16 mouse cellular contexts compared by ENCODE assay signal in the genomic region with DNA sequence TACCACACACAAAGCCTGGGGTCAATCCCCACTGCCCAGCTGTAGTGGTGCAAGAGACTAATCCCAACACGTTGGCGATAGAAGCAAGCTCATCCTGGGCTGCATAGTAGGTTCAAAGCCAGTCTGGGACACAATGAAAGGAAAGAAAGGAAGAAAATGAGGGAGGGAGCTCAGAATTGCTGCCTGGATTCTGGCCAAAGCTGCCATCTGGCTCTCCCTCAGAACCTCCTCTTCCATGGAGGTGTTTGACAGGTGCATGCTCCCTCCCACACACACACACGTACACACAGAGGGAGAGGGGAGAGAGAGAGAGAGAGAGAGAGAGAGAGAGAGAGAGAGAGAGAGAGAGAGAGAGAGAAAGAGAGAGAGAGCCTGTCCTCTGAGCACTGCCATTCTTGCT. TPM values are rescaled to one million over a fixed set of nuclear protein-coding genes. Genes with fewer than 3 reads are reported as not detected.
DNase-seq lines count a peak whose midpoint lies in the region; ATAC-seq and TF ChIP-seq lines count a peak whose summit lies in the region.
"Had no signal": no experiment of that assay in that cellular context is flagged by ENCODE, and none has a peak within 500 bp of the region (broad histone marks: within the 10 kb centered on the region; RNA-seq: fewer than 3 reads in every experiment).

No protein-coding gene starts in this region.

- H3K9ac ChIP-seq in forebrain, embryonic 13.5 days = no peak overlapping the region
- H3K9ac ChIP-seq in forebrain, postnatal 0 days = no peak overlapping the region
- H3K9ac ChIP-seq in midbrain, embryonic 11.5 days (ENCODE audit: low read length) = no peak overlapping the region
- H3K9ac ChIP-seq in midbrain, postnatal 0 days (replicated peaks; ENCODE audit: low read length, poor library complexity, severe bottlenecking) = no peak overlapping the region
- no peak overlapping the region for H3K9ac ChIP-seq in intestine, embryonic 16.5 days (ENCODE audit: low read depth, low read length)
- H3K9ac ChIP-seq: hindbrain, embryonic 15.5 days; limb, embryonic 12.5 days; midbrain, embryonic 15.5 days had no signal

- no peak for TF ChIP-seq CTCF in forebrain, postnatal 0 days (IDR thresholded peaks at IDR 0.05; ENCODE audit: low read depth)
- TF ChIP-seq CTCF in midbrain, postnatal 0 days (IDR thresholded peaks at IDR 0.05) = no peak

- H3K27me3 ChIP-seq in forebrain, embryonic 13.5 days = no peaks in the 10 kb centered on the region
- no peaks in the 10 kb centered on the region for H3K27me3 ChIP-seq in forebrain, postnatal 0 days (ENCODE audit: insufficient read depth, low read length)
- no peaks in the 10 kb centered on the region for H3K27me3 ChIP-seq in midbrain, embryonic 11.5 days (ENCODE audit: control insufficient read depth, insufficient read depth, low read length)
- no peaks in the 10 kb centered on the region for H3K27me3 ChIP-seq in midbrain, postnatal 0 days (ENCODE audit: insufficient read depth, low read length)
- H3K27me3 ChIP-seq in intestine, embryonic 16.5 days (replicated peaks; ENCODE audit: control insufficient read depth, insufficient read depth, low read length) = no peaks in the 10 kb centered on the region
- H3K27me3 ChIP-seq: hindbrain, embryonic 15.5 days; midbrain, embryonic 15.5 days had no signal

- H3K36me3 ChIP-seq in forebrain, embryonic 13.5 days (ENCODE audit: poor library complexity, severe bottlenecking) = no peaks in the 10 kb centered on the region
- no peaks in the 10 kb centered on the region for H3K36me3 ChIP-seq in forebrain, postnatal 0 days (ENCODE audit: insufficient read depth)
- no peaks in the 10 kb centered on the region for H3K36me3 ChIP-seq in midbrain, embryonic 11.5 days (ENCODE audit: control insufficient read depth, insufficient read depth, low read length)
- no peaks in the 10 kb centered on the region for H3K36me3 ChIP-seq in midbrain, postnatal 0 days (ENCODE audit: insufficient read depth, low read length)
- H3K36me3 ChIP-seq in intestine, embryonic 16.5 days (ENCODE audit: control insufficient read depth, insufficient read depth, low read length) = no peaks in the 10 kb centered on the region
- H3K36me3 ChIP-seq: hindbrain, embryonic 15.5 days; limb, embryonic 12.5 days; midbrain, embryonic 15.5 days had no signal

- 39% methylated on average over 2 of the region's 3 CpGs for whole genome bisulfite sequencing in forebrain, embryonic 13.5 days
- 24% methylated on average over 3 of the region's 3 CpGs for WGBS in forebrain, postnatal 0 days
- 63% methylated on average over 3 of the region's 3 CpGs for WGBS in midbrain, embryonic 11.5 days
- WGBS in midbrain, postnatal 0 days = 71% methylated on average over 2 of the region's 3 CpGs
- 79% methylated on average over 2 of the region's 3 CpGs for WGBS in intestine, embryonic 16.5 days

- DNase-seq in forebrain, postnatal 0 days = no peak
- peak; percentile 49 for DNase-seq in midbrain, embryonic 11.5 days (ENCODE audit: low spot score, missing footprints)
- no peak for DNase-seq in midbrain, postnatal 0 days (ENCODE audit: low spot score)
- DNase-seq in right cerebral cortex, adult 18-20 months = peak; percentile 65
- DNase-seq in retina, embryonic 14.5 days (ENCODE audit: low spot score) = no peak
- DNase-seq: gastrocnemius, postnatal 10 days; heart, postnatal 14 days; kidney, adult 8-10 months; retina, postnatal 1 day had no signal

- no peaks in the 10 kb centered on the region for H3K4me1 ChIP-seq in forebrain, embryonic 13.5 days
- H3K4me1 ChIP-seq in forebrain, postnatal 0 days (ENCODE audit: insufficient read depth) = no peaks in the 10 kb centered on the region
- H3K4me1 ChIP-seq in midbrain, embryonic 11.5 days (ENCODE audit: control insufficient read depth, insufficient read depth, low read length) = no peaks in the 10 kb centered on the region
- no peaks in the 10 kb centered on the region for H3K4me1 ChIP-seq in midbrain, postnatal 0 days (ENCODE audit: insufficient read depth, low read length)
- H3K4me1 ChIP-seq in intestine, embryonic 16.5 days (ENCODE audit: control insufficient read depth, insufficient read depth, low read length) = no peaks in the 10 kb centered on the region
- H3K4me1 ChIP-seq: hindbrain, embryonic 15.5 days; limb, embryonic 12.5 days; midbrain, embryonic 15.5 days had no signal

- H3K27ac ChIP-seq in forebrain, embryonic 13.5 days = no peak overlapping the region
- H3K27ac ChIP-seq in forebrain, postnatal 0 days (ENCODE audit: low read depth, low read length) = no peak overlapping the region
- H3K27ac ChIP-seq in midbrain, embryonic 11.5 days (ENCODE audit: low read depth, low read length) = no peak overlapping the region
- H3K27ac ChIP-seq in midbrain, postnatal 0 days (ENCODE audit: low read depth, low read length) = no peak overlapping the region
- no peak overlapping the region for H3K27ac ChIP-seq in intestine, embryonic 16.5 days (ENCODE audit: low read length)
- H3K27ac ChIP-seq: hindbrain, embryonic 15.5 days; limb, embryonic 12.5 days; macrophage; midbrain, embryonic 15.5 days had no signal

- H3K4me2 ChIP-seq in forebrain, embryonic 13.5 days = no peak overlapping the region
- no peak overlapping the region for H3K4me2 ChIP-seq in forebrain, postnatal 0 days (ENCODE audit: low read depth)
- H3K4me2 ChIP-seq in midbrain, embryonic 11.5 days = no peak overlapping the region
- H3K4me2 ChIP-seq in midbrain, postnatal 0 days (ENCODE audit: low read depth, low read length, poor library complexity, severe bottlenecking) = no peak overlapping the region
- no peak overlapping the region for H3K4me2 ChIP-seq in intestine, embryonic 16.5 days (ENCODE audit: low read depth, low read length)
- H3K4me2 ChIP-seq: hindbrain, embryonic 15.5 days; limb, embryonic 12.5 days; midbrain, embryonic 15.5 days had no signal

- H3K9me3 ChIP-seq in forebrain, embryonic 13.5 days (replicated peaks) = peaks cover 11% of the 10 kb centered on the region; the same call in 1 of the 2 replicates
- no peaks in the 10 kb centered on the region for H3K9me3 ChIP-seq in forebrain, postnatal 0 days (ENCODE audit: low read length)
- no peaks in the 10 kb centered on the region for H3K9me3 ChIP-seq in midbrain, embryonic 11.5 days (ENCODE audit: control insufficient read depth, low read length)
- H3K9me3 ChIP-seq in midbrain, postnatal 0 days (ENCODE audit: low read length) = no peaks in the 10 kb centered on the region
- H3K9me3 ChIP-seq in intestine, embryonic 16.5 days (ENCODE audit: control insufficient read depth, low read length) = no peaks in the 10 kb centered on the region
- H3K9me3 ChIP-seq: hindbrain, embryonic 15.5 days; midbrain, embryonic 15.5 days had no signal

- no peak overlapping the region for H3K4me3 ChIP-seq in forebrain, embryonic 13.5 days
- no peak overlapping the region for H3K4me3 ChIP-seq in forebrain, postnatal 0 days (ENCODE audit: low read depth, low read length)
- H3K4me3 ChIP-seq in midbrain, embryonic 11.5 days (ENCODE audit: low read depth, low read length) = no peak overlapping the region
- no peak overlapping the region for H3K4me3 ChIP-seq in midbrain, postnatal 0 days (ENCODE audit: low read depth, low read length)
- no peak overlapping the region for H3K4me3 ChIP-seq in intestine, embryonic 16.5 days (ENCODE audit: low read length)
- H3K4me3 ChIP-seq: hindbrain, embryonic 15.5 days; limb, embryonic 12.5 days; midbrain, embryonic 15.5 days had no signal

- ATAC-seq in forebrain, embryonic 13.5 days = peak; percentile 21; the same call in 1 of the 2 replicates
- ATAC-seq in forebrain, postnatal 0 days = no peak
- no peak for ATAC-seq in midbrain, embryonic 11.5 days (ENCODE audit: low FRiP score)
- no peak for ATAC-seq in midbrain, postnatal 0 days (ENCODE audit: low FRiP score)
- ATAC-seq in intestine, embryonic 16.5 days = no peak
- ATAC-seq in erythroid progenitor cell, adult 5-6 weeks (replicated peaks; ENCODE audit: low FRiP score, poor library complexity, severe bottlenecking) = no peak
- ATAC-seq: midbrain, embryonic 15.5 days had no signal

RNA-seq across cellular contexts. Expression of gene Eno4, which starts 47.0 kb away (rescaled TPM):
- 1.5 and 1.7 TPM in 2 replicates for polyA plus RNA-seq in forebrain, embryonic 13.5 days (2015; fragmentation: Nextera tagmentation; extraction: Ambion mirVana)
- total RNA-seq in forebrain, postnatal 0 days (2014; rRNA removed) = 0.92 and 2.0 TPM in 2 replicates
- 1.0 and 2.0 TPM in 2 replicates for polyA plus RNA-seq in forebrain, postnatal 0 days (2015; fragmentation: Nextera tagmentation; extraction: Ambion mirVana)
- polyA plus RNA-seq in midbrain, embryonic 11.5 days (2014; fragmentation: Nextera tagmentation; extraction: Ambion mirVana) = 0.39 and 0.45 TPM in 2 replicates
- 0.42 and 0.71 TPM in 2 replicates for total RNA-seq in midbrain, postnatal 0 days (2014; rRNA removed)
- 1.3 and 1.5 TPM in 2 replicates for polyA plus RNA-seq in midbrain, postnatal 0 days (2015; fragmentation: Nextera tagmentation; extraction: Ambion mirVana)
- polyA plus RNA-seq in intestine, embryonic 16.5 days (2015; fragmentation: Nextera tagmentation; extraction: Ambion mirVana) = 0.28 and 0.34 TPM in 2 replicates
- total RNA-seq in erythroid progenitor cell, adult 5-6 weeks (2015; ENCODE audit: low replicate concordance) = not detected in 2 replicates
- total RNA-seq in erythroid progenitor cell, adult 5-6 weeks (2017; ENCODE audit: low replicate concordance) = not detected in 2 replicates
- total RNA-seq: heart, postnatal 14 days had no signal
- polyA plus RNA-seq: macrophage had no signal

RNA-seq across cellular contexts. Expression of gene Hspa12a, which starts 47.2 kb away (rescaled TPM):
- 18.7 and 19.0 TPM in 2 replicates for polyA plus RNA-seq in forebrain, embryonic 13.5 days (2015; fragmentation: Nextera tagmentation; extraction: Ambion mirVana)
- total RNA-seq in forebrain, postnatal 0 days (2014; rRNA removed) = 53.7 and 75.8 TPM in 2 replicates
- polyA plus RNA-seq in forebrain, postnatal 0 days (2015; fragmentation: Nextera tagmentation; extraction: Ambion mirVana) = 45.5 and 52.6 TPM in 2 replicates
- 9.3 and 10.6 TPM in 2 replicates for polyA plus RNA-seq in midbrain, embryonic 11.5 days (2014; fragmentation: Nextera tagmentation; extraction: Ambion mirVana)
- 73.7 and 80.0 TPM in 2 replicates for total RNA-seq in midbrain, postnatal 0 days (2014; rRNA removed)
- polyA plus RNA-seq in midbrain, postnatal 0 days (2015; fragmentation: Nextera tagmentation; extraction: Ambion mirVana) = 53.8 and 54.0 TPM in 2 replicates
- polyA plus RNA-seq in intestine, embryonic 16.5 days (2015; fragmentation: Nextera tagmentation; extraction: Ambion mirVana) = 4.2 and 4.7 TPM in 2 replicates
- total RNA-seq in erythroid progenitor cell, adult 5-6 weeks (2015; ENCODE audit: low replicate concordance) = not detected in 2 replicates
- total RNA-seq in erythroid progenitor cell, adult 5-6 weeks (2017; ENCODE audit: low replicate concordance) = not detected in 2 replicates
- polyA plus RNA-seq: macrophage had no signal

Comparison
In these comparisons a context has a peak if more than half of its experiments do, and no peak if none do; other contexts are left out.
1. DNase-seq: peak in midbrain, embryonic 11.5 days (single experiment) and right cerebral cortex, adult 18-20 months (single experiment); none in forebrain, postnatal 0 days (single experiment), midbrain, postnatal 0 days (single experiment) and retina, embryonic 14.5 days (single experiment).